Mouse (Mus musculus) testis, adult 2 months (tissue): ENCODE measurements around the gene Hmmr.

Experiments
- CTCF ChIP-seq: fragments of 200-500 bp; IDR thresholded peaks from 2 replicates; pipeline ENCODE4 v1.5.1; 2012; ENCODE audit warnings: low read depth, mild to moderate bottlenecking, inconsistent platforms, low read length, moderate library complexity; ENCODE audit not compliant: control insufficient read depth, insufficient read depth, insufficient replicate concordance
- POLR2A ChIP-seq: fragments of 200-500 bp; IDR thresholded peaks from 2 replicates; pipeline ENCODE4 v1.6.1; 2012; ENCODE audit warnings: low read depth, mild to moderate bottlenecking, inconsistent platforms, low read length, moderate library complexity; ENCODE audit not compliant: control insufficient read depth

DNA sequence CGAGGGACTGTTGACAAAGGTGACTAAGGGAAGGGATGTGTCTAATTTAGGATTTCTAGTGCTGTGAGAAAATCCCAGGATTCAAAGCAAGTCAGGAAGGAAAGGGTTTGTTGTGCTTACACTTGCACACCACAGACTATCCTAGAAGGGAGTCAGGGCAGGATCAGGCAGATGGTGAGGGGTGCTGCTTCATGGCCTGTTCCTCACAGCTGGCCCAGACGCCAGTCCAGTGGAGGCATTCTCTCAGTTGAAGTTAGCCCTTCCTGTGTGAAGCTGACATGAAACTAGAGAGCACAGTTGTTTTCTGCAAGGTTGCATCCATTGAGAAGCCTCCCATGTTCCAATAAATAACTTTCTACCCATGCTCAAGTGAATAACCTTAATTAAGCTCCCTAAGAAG, 14.5 kb upstream of the Hmmr start:
- TF ChIP-seq CTCF: no peak
- no peak for TF ChIP-seq POLR2A
